Mouse (Mus musculus) midbrain, embryonic 11.5 days (tissue): Measurements from ENCODE around the gene F12. TPM values are rescaled to one million over a fixed set of nuclear protein-coding genes. Genes with fewer than 3 reads are reported as not detected.
A peak's percentile ranks its signal among the peaks of the same experiment; 100 is the strongest.

ENCODE experiments used
- ATAC-seq: fragments of 200-750 bp; cut with Nextera tagmentation; 2 replicates; pipeline ENCODE4 v1.8.0; 2017; ENCODE audit warnings: moderate TSS enrichment, moderate library complexity; ENCODE audit not compliant: low FRiP score
- DNase-seq: peaks from one replicate; pipeline ENCODE4 v3.0.0; 2015; ENCODE audit warnings: low spot score; ENCODE audit errors: missing footprints
- H3K27ac ChIP-seq: fragments of 300-500 bp; sonication (generic); 2 replicates; pipeline ENCODE4 v1.5.1; 2014; ENCODE audit warnings: low read depth, low read length
- H3K27me3 ChIP-seq: fragments of 300-500 bp; sonication (generic); 2 replicates; pipeline ENCODE4 v1.6.1; 2014; ENCODE audit warnings: mild to moderate bottlenecking, low read length, moderate library complexity, mixed read lengths; ENCODE audit not compliant: control insufficient read depth, insufficient read depth
- H3K36me3 ChIP-seq: fragments of 300-500 bp; sonication (generic); 2 replicates; pipeline ENCODE4 v1.6.1; 2014; ENCODE audit warnings: mild to moderate bottlenecking, low read length, moderate library complexity, mixed read lengths; ENCODE audit not compliant: control insufficient read depth, insufficient read depth
- H3K4me1 ChIP-seq: fragments of 300-500 bp; sonication (generic); 2 replicates; pipeline ENCODE4 v1.6.1; 2014; ENCODE audit warnings: low read length; ENCODE audit not compliant: control insufficient read depth, insufficient read depth
- H3K4me2 ChIP-seq: fragments of 300-500 bp; sonication (generic); 2 replicates; pipeline ENCODE4 v1.6.1; 2014; ENCODE audit warnings: mild to moderate bottlenecking, moderate library complexity
- H3K4me3 ChIP-seq: fragments of 300-500 bp; sonication (generic); 2 replicates; pipeline ENCODE4 v1.5.1; 2014; ENCODE audit warnings: low read depth, low read length
- H3K9ac ChIP-seq: fragments of 300-500 bp; sonication (generic); 2 replicates; pipeline ENCODE4 v1.6.1; 2014; ENCODE audit warnings: low read length
- H3K9me3 ChIP-seq: fragments of 300-500 bp; sonication (generic); 2 replicates; pipeline ENCODE4 v1.6.1; 2016; ENCODE audit warnings: low read length; ENCODE audit not compliant: control insufficient read depth
- WGBS: fragments of 180-500 bp; shearing (Covaris S2); extraction: QIAGEN DNeasy Blood & Tissue Kit; methylation state at CpG from one replicate; pipeline ENCODE4 v1.1.7; 2014; 5-methylcytosine and 5-hydroxymethylcytosine counted together
- polyA plus RNA-seq: library from polyadenylated mRNA; unstranded; fragments of >200 nt; fragmentation: Nextera tagmentation; extraction: Ambion mirVana; gene quantifications from 2 replicates; pipeline ENCODE4 v1.2.1, GENCODE M21; 2014

F12 gene
- polyA plus RNA-seq, 1 experiment from 2014 or later: not detected

DNA sequence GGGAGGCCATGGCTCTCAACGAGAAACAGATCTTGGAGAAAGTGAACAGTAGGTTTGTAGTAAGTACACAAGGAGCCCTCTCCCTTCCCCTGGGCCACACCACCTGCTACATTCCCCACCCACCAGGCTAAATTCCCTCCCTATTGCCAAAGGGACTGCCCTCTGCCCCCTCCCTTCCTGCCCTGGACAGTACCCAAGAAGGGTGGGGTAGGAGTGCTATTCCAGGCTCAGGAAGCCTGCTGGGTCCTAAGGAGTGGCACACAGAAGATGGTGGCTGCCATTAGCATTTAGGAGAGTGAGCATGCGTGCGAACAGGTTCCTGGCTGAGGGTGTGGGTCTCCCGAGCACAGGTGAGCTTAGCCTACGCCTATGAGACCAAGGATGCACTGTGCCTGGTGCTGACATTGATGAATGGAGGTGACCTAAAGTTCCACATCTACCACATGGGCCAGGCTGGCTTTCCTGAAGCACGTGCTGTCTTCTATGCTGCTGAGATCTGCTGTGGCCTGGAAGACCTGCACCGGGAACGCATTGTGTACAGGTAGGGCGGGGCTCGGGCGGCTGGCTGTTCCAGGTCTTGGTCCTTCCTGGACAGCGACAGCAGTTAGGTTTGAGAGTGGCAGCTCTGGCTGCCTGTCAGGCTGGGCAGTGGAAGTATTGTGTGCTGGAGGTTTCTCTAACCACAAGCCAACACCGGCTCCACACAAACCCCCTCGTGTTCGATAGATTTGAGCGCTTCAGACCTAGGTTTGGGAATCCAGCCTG is 25.4 kb upstream of the F12 start:
- DNase-seq (peak; percentile 65), ATAC-seq (no peak)
- Histone ChIP-seq H3K4me1 (peaks cover 2% of the 10 kb centered on the region; the same call in 1 of the 2 replicates), H3K4me2 (no peak overlapping the region), H3K36me3 (peaks cover 32% of the 10 kb centered on the region), H3K27ac (no peak overlapping the region), H3K9me3 (no peaks in the 10 kb centered on the region), H3K4me3 (no peak overlapping the region), H3K27me3 (no peaks in the 10 kb centered on the region), H3K9ac (no peak overlapping the region)
- 97% methylated on average over 16 of the region's 16 CpGs for WGBS

DNA sequence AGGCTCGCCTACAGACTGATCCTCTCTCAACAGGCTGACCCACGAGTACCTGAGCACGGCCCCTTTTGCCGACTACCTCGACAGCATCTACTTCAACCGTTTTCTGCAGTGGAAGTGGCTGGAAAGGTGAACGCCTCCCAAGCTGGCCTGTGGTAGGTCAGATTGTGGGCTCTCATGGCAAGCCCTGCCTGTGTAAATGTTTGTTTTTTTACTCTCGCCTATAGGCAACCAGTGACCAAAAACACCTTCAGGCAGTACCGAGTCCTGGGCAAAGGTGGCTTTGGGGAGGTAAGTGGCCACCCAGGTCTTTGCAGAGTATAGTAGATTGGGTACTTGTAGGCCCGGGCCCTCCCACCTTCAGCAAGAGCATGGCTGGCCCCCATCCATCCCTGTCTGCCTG is 24.7 kb upstream of the F12 start:
- no peak for ATAC-seq
- Histone ChIP-seq H3K36me3 (peaks cover 32% of the 10 kb centered on the region), H3K4me2 (no peak overlapping the region), H3K4me3 (no peak overlapping the region), H3K4me1 (peaks cover 9% of the 10 kb centered on the region), H3K27me3 (no peaks in the 10 kb centered on the region), H3K9ac (no peak overlapping the region), H3K27ac (no peak overlapping the region), H3K9me3 (no peaks in the 10 kb centered on the region)
- 85% methylated on average over 10 of the region's 10 CpGs for WGBS
- DNase-seq: peak; percentile 2

DNA sequence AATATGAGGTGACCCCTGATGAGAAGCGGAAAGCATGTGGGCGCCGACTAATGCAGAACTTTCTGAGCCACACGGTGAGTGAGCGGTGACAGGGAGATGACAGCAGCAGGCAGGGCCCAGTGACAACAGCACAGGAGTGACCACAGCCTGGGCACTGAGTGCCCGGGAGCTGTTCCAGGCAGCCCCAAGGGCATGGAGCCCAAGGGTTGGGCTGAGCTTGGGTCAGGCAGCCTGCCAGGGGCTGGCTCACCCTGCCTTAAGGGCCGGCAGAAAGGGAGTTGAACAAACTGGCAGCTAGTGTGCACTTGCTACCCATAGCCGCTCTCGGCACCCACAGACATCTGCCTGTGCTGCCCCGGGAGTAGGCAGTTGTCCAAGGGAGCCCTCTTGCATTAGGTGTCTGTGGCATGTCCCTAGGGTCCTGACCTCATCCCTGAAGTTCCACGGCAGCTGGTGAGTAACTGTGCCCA is 24.0 kb upstream of the F12 start:
- Histone ChIP-seq H3K9ac (no peak overlapping the region), H3K4me2 (no peak overlapping the region), H3K27ac (no peak overlapping the region), H3K4me1 (peaks cover 14% of the 10 kb centered on the region), H3K36me3 (peaks cover 32% of the 10 kb centered on the region), H3K27me3 (no peaks in the 10 kb centered on the region), H3K4me3 (no peak overlapping the region), H3K9me3 (no peaks in the 10 kb centered on the region)
- peak; percentile 12 for DNase-seq
- ATAC-seq: no peak
- WGBS: 95% methylated on average over 11 of the region's 11 CpGs

DNA sequence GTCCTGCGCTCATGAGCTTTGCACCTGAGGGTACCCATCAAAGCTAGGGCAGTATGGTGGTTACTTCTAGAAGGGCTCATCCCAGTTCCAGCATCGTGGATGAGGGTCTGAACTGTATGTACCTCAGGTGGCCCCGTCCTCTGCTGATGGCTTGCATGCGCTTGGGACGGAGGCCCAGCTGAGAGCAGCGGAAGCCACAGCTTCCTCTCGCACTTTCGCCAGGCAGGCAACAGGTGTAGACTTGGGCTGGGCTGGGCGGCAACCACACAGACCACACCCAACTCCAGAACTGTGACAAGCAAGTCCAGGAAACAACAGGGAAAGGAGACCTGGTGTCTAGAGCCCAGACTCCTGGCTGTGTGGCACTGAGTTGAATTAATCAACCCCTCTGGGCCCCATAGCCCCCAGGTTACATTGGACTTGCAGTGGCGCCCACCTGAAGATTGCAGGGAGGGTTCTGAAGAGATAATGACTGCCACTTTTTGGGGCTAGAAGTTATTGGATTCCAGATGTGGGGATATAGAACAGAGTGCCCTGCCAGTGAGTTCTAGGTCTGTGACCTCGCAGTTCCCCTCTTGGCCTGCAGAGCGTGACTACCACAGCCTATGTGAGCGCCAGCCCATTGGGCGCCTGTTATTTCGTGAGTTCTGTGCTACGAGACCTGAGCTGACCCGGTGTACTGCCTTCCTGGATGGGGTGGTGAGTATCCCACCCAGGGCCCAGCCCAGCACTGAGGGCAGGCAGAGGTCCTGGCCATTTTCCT is 23.3 kb upstream of the F12 start:
- Histone ChIP-seq H3K4me3 (no peak overlapping the region), H3K9me3 (no peaks in the 10 kb centered on the region), H3K27ac (no peak overlapping the region), H3K27me3 (no peaks in the 10 kb centered on the region), H3K4me2 (no peak overlapping the region), H3K9ac (no peak overlapping the region), H3K36me3 (peaks cover 32% of the 10 kb centered on the region), H3K4me1 (peaks cover 14% of the 10 kb centered on the region)
- 92% methylated on average over 17 of the region's 17 CpGs for WGBS
- ATAC-seq: no peak
- peak; percentile 45 for DNase-seq

DNA sequence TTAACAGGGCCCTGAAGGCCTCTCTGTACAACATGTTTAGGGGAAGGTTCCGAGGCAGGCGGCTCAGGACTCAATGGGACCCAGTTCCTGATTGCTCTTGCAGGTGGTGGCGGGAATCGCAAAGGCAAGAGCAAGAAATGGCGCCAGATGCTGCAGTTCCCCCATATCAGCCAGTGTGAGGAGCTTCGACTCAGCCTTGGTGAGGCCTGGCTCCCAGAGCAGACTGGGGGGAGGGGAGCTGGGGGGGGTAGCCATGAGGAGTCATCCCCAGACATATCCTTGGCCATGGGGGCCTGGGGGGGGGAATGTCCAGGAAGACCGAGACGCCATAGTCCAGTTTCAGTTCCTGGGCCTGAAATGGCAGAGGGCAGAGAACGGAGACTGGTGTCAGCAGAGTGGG is 22.6 kb upstream of the F12 start:
- ATAC-seq: no peak
- Histone ChIP-seq H3K4me2 (no peak overlapping the region), H3K4me3 (no peak overlapping the region), H3K9ac (no peak overlapping the region), H3K9me3 (no peaks in the 10 kb centered on the region), H3K4me1 (peaks cover 14% of the 10 kb centered on the region), H3K27ac (no peak overlapping the region), H3K27me3 (no peaks in the 10 kb centered on the region), H3K36me3 (peaks cover 28% of the 10 kb centered on the region)
- WGBS: 94% methylated on average over 9 of the region's 9 CpGs
- DNase-seq: no peak

DNA sequence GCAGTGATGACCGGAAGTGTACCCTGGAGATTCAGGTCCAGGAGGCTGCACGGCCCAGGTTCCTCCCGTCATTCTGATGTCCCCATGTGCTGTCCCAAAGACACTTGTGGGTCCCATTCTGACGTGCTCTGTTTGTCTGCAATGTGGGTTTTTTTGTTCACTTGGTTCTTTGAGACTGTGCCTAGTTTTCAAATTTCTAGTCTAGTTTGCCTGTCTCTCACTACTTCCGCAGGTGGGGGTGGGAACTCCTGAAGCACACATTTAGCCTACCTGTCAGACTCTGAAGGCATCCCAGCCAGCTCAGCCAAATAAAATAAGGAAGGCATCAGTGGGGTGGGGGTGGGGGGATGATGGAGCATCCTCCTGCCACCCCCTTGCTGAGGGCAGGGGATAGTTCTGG is 21.5 kb upstream of the F12 start:
- ATAC-seq (no peak), DNase-seq (peak; percentile 54)
- peaks cover 25% of the 10 kb centered on the region for H3K36me3 ChIP-seq
- H3K27ac ChIP-seq: no peak overlapping the region
- WGBS: 92% methylated on average over 5 of the region's 5 CpGs
- no peaks in the 10 kb centered on the region for H3K27me3 ChIP-seq
- no peak overlapping the region for H3K9ac ChIP-seq
- H3K4me1 ChIP-seq: peaks cover 18% of the 10 kb centered on the region
- no peak overlapping the region for H3K4me3 ChIP-seq
- H3K4me2 ChIP-seq: no peak overlapping the region
- H3K9me3 ChIP-seq: no peaks in the 10 kb centered on the region

DNA sequence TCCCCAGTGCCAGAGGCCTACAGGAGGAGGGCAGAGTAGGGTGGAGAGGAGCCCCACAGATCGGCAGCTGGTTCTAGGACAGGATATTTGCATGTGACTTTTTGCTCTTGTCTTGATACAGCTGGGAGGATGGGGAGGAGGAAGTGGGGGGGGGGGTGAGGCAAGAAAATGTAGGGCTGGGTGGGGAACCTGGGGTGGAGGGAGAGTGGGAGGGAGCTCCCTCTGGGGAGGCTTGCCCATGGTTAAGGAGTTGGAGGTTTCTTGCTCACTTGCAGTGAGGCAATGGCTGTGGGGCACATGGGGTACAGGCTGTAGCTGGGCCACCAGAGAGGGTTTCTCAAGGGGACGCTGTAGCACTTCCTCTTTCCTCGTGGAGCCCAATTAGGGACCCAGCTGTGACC is 20.9 kb upstream of the F12 start:
- no peak overlapping the region for H3K4me3 ChIP-seq
- no peak overlapping the region for H3K4me2 ChIP-seq
- 89% methylated on average over 3 of the region's 3 CpGs for WGBS
- no peaks in the 10 kb centered on the region for H3K9me3 ChIP-seq
- no peak overlapping the region for H3K27ac ChIP-seq
- H3K36me3 ChIP-seq: peaks cover 20% of the 10 kb centered on the region
- peaks cover 18% of the 10 kb centered on the region for H3K4me1 ChIP-seq
- ATAC-seq: no peak
- H3K9ac ChIP-seq: peak overlapping the region; percentile 14; the same call in 1 of the 2 replicates
- DNase-seq: no peak
- H3K27me3 ChIP-seq: no peaks in the 10 kb centered on the region

DNA sequence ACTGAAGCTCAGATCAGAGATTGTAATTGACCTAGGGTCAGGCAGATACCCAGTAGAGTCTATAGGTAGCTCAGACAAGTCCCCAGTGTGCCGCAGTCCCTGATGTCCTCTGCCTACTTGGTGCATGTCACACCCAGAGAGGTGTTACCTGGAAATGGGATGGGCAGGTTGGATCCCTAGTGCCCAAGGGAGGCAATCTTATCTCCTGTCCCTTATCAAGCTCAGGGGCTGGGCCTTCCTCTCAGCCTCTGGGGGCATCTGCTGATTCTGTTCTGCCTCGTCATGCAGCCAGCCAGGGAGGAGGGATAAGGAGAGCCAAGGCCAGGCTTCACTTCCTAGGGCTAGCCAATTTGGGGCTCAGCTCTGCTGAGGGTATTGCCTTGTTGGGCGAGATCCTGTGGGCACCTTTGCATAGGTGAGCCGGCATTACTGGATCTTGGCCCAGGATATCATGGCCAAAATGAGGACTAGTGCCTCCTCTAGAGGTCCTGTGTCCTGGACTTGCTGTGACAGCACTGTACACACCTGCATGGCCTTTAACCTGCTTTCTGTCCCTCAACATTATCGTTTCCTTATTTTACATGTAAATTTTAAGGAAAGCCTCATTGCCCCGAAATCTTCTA is 20.0 kb upstream of the F12 start:
- Histone ChIP-seq H3K27ac (no peak overlapping the region), H3K36me3 (peaks cover 12% of the 10 kb centered on the region), H3K4me1 (peaks cover 18% of the 10 kb centered on the region), H3K4me3 (peak overlapping the region; percentile 73), H3K9ac (peak overlapping the region; percentile 94), H3K9me3 (no peaks in the 10 kb centered on the region), H3K4me2 (peak overlapping the region; percentile 84), H3K27me3 (no peaks in the 10 kb centered on the region)
- DNase-seq: peak; percentile 82
- 84% methylated on average over 6 of the region's 6 CpGs for WGBS
- no peak for ATAC-seq
